Mouse (Mus musculus) brain, embryonic 14.5 days (tissue): ENCODE data around the gene Cxcl17.

Experiments used
- CTCF ChIP-seq: fragments of 200-500 bp; IDR thresholded peaks from 2 replicates; pipeline ENCODE4 v1.5.1; 2012; ENCODE audit warnings: inconsistent platforms, mild to moderate bottlenecking, moderate library complexity, borderline replicate concordance; ENCODE audit not compliant: insufficient read depth, insufficient read length; ENCODE audit errors: extremely low read depth
- POLR2A ChIP-seq: fragments of 200-500 bp; IDR thresholded peaks from 2 replicates; pipeline ENCODE4 v1.6.1; 2012; ENCODE audit warnings: mild to moderate bottlenecking, inconsistent platforms, borderline replicate concordance; ENCODE audit not compliant: poor library complexity, insufficient read depth, insufficient read length, severe bottlenecking; ENCODE audit errors: extremely low read depth

GRCm38 (mm10) chr7:25395558-25396521, 16.8 kb downstream of the Cxcl17 start:
- TF ChIP-seq CTCF = no peak
- no peak for TF ChIP-seq POLR2A
